Mouse (Mus musculus) layer of hippocampus, adult 2 months (tissue): Measurements from ENCODE around the gene Hist1h2af. TPM values are rescaled to one million over a fixed set of nuclear protein-coding genes. Genes with fewer than 3 reads are reported as not detected.

Source experiments
- DNase-seq, 2 experiments: peaks; one replicate each; pipeline ENCODE4 v3.0.0; 2022; ENCODE audit warnings: low spot score in 2 of 2
- H3K27ac ChIP-seq: fragments of 200-600 bp; 2 replicates; pipeline ENCODE4 v1.8.1; 2022
- H3K4me3 ChIP-seq: fragments of 200-600 bp; 2 replicates; pipeline ENCODE4 v1.8.1; 2022; ENCODE audit warnings: mild to moderate bottlenecking
- CTCF ChIP-seq: fragments of 200-600 bp; conservative IDR thresholded peaks from 2 replicates; pipeline ENCODE4 v1.8.1; 2022; ENCODE audit warnings: antibody characterized with exemption, mild to moderate bottlenecking, moderate library complexity
- total RNA-seq, 2 experiments: library from RNA; stranded (reverse); gene quantifications; 2 replicates each; pipeline ENCODE4 v1.2.3; 2021

Hist1h2af gene
- total RNA-seq, 2 experiments from 2014 or later: 6.9 to 12.2 TPM

DNA sequence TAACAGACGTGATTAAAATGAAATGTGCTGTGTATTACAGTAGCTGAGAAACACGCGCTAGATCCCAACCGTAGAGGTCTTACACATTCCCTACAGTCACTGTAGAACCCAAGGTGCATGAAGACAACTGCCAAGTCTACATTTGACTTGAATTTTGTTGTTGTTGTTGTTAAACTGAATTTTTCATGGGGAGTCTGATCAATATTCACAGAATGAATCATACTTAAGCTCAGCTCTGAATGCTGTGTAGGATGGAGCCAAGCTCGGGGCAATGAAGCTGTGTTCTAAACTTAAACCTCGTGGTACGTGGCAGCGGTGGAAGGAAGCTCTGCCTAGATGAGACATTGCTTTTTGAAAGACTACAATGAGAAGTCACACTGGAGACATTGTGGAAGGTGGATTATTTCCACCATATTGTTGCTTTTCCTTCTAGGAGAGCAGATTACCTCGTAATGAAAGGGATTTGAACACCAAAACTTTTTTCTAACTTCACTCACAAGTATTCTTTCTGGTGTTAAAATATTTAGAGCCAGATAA, 31.6 kb upstream of the Hist1h2af start:
- Histone ChIP-seq H3K4me3 (no peak overlapping the region), H3K27ac (no peak overlapping the region)
- no peak for TF ChIP-seq CTCF
- DNase-seq: no peak

- H3K4me3 ChIP-seq: no peak overlapping the region
- TF ChIP-seq CTCF: no peak
- no peak for DNase-seq
- no peak overlapping the region for H3K27ac ChIP-seq
These were observed 30.8 kb upstream of the Hist1h2af start for GRCm38 (mm10) chr13:23502916-23503315.

- no peak for TF ChIP-seq CTCF
- Histone ChIP-seq H3K4me3 (no peak overlapping the region), H3K27ac (no peak overlapping the region)
- peak; percentile 60 to 81 for DNase-seq
These were observed 29.9 kb upstream of the Hist1h2af start for GRCm38 (mm10) chr13:23503797-23504196.

GRCm38 (mm10) chr13:23505662-23506345, 27.9 kb upstream of the Hist1h2af start:
- Histone ChIP-seq H3K27ac (no peak overlapping the region), H3K4me3 (no peak overlapping the region)
- TF ChIP-seq CTCF: no peak; the same call in 1 of the 2 replicates
- no peak for DNase-seq

GRCm38 (mm10) chr13:23506351-23506750, 27.4 kb upstream of the Hist1h2af start:
- no peak for DNase-seq
- TF ChIP-seq CTCF: no peak
- H3K27ac ChIP-seq: no peak overlapping the region
- no peak overlapping the region for H3K4me3 ChIP-seq

GRCm38 (mm10) chr13:23506819-23507515, 26.7 kb upstream of the Hist1h2af start:
- TF ChIP-seq CTCF: no peak
- no peak for DNase-seq

DNA sequence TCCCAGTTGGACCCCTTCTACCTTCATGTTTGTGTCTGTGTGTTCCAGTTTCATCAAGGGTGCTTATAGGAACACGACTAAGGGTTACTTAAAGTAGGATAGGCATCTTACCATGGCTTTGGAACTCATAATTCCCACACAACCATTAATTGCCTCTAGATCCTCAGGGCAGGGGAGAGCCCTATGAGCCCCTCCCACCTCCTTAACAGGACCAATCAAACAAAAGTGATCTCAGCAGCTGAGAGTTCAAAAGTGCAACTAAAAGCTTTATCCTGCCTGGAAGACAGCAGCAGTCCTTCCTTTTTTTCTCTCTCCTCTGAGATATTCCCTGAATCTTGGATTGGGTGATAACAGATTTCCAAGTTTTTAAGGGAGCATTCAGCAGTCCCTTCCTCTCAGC, 23.6 kb upstream of the Hist1h2af start:
- Histone ChIP-seq H3K27ac (no peak overlapping the region), H3K4me3 (no peak overlapping the region)
- no peak for DNase-seq
- TF ChIP-seq CTCF: no peak

More at GRCm38 (mm10) chr13:23506819-23507515, 26.7 kb upstream of the Hist1h2af start:
- Histone ChIP-seq H3K27ac (no peak overlapping the region), H3K4me3 (no peak overlapping the region)

DNA sequence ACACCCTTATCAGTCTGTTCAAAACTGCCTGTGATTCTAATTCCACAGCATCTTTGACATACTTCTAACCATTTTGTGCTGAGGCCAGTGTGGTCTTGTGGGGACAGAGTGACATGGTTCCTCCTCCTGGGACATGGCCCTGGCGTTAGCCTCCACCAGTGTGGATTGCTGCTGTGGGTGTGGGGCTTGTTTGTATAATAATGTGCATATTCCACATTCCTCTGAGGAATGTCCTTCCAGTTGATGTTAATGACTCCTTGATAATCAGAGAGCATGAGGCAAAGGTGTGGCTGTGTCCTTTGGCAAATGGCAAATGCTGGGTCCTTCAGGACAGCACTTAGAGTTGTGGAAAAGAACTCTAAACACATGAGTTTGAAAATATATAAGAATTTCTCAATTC, 20.2 kb upstream of the Hist1h2af start:
- DNase-seq: no peak
- Histone ChIP-seq H3K27ac (no peak overlapping the region), H3K4me3 (no peak overlapping the region)
- no peak for TF ChIP-seq CTCF

GRCm38 (mm10) chr13:23515281-23515680, 18.4 kb upstream of the Hist1h2af start:
- Histone ChIP-seq H3K4me3 (no peak overlapping the region), H3K27ac (no peak overlapping the region)
- no peak for TF ChIP-seq CTCF
- DNase-seq: no peak

GRCm38 (mm10) chr13:23515826-23516620, 17.7 kb upstream of the Hist1h2af start:
- Histone ChIP-seq H3K27ac (no peak overlapping the region), H3K4me3 (peak overlapping the region; percentile 58)
- no peak for DNase-seq
- no peak for TF ChIP-seq CTCF

DNA sequence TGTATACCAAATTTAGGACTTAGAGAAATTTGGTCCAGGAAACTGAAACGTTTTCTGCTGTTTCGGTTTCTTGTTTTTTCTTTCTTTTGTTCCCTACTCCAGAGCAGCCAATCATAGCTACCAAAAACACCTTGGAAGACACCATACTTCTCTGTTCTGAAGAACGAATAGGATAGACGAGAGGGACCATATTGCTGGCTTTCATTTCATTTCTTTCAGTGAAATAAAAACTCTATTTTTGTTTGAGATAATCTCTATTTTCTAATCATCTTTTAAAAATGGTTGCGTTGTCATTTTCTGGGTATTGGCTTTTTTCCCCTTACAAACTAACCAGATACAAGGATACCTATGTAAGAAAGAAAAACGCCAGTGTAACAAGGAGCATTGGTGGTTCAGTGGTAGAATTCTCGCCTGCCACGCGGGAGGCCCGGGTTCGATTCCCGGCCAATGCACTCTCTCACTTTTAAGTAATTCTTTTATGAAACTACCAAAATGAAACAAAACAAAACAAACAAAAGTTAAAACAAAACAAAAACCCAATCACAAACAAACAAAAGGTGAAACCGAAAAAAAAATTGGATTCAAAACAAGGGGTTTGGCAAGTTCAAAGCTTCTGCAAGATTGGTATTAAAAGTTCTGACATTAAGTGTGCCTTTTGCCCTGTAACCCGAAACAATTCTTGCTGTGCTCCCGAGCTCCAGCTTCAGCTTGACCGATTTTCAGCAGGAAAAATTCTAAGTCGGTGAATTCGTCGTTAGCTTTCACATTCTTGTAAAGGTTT, 16.7 kb upstream of the Hist1h2af start:
- TF ChIP-seq CTCF: no peak
- peak overlapping the region; percentile 71 for H3K27ac ChIP-seq
- H3K4me3 ChIP-seq: peak overlapping the region; percentile 58
- DNase-seq: peak; percentile 55 to 80

DNA sequence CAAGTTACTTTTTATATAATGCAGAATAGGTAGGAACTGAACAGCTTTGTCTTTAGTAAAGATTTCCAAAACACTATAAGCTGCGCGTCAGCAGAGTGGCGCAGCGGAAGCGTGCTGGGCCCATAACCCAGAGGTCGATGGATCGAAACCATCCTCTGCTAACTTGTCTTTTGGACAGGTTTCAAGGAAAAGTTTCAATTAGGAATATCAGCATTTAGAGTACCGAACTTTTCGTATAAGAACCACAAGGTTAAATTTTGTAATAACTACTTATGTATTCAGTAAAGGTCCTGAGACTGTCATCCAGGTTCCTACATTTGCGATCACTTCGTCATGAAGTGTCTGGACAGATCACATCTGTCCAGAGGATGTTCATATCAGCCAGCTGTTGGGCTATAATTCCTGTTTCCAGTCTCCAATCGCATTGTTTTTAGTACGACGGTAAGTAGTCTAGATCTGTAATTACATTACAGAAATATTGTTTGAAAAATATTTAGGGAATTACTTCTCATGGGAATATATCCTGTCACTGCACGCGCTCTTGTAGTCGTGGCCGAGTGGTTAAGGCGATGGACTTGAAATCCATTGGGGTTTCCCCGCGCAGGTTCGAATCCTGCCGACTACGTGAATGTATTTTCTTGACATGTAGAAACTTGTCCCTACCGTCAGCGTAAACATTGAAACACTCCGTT, 16.0 kb upstream of the Hist1h2af start:
- no peak for TF ChIP-seq CTCF
- peak overlapping the region; percentile 58 for H3K4me3 ChIP-seq
- peak overlapping the region; percentile 71 for H3K27ac ChIP-seq
- peak; percentile 90 for DNase-seq
